Mouse (Mus musculus): ENCODE results near the gene Myo1d.

The Myo1d gene

DNA sequence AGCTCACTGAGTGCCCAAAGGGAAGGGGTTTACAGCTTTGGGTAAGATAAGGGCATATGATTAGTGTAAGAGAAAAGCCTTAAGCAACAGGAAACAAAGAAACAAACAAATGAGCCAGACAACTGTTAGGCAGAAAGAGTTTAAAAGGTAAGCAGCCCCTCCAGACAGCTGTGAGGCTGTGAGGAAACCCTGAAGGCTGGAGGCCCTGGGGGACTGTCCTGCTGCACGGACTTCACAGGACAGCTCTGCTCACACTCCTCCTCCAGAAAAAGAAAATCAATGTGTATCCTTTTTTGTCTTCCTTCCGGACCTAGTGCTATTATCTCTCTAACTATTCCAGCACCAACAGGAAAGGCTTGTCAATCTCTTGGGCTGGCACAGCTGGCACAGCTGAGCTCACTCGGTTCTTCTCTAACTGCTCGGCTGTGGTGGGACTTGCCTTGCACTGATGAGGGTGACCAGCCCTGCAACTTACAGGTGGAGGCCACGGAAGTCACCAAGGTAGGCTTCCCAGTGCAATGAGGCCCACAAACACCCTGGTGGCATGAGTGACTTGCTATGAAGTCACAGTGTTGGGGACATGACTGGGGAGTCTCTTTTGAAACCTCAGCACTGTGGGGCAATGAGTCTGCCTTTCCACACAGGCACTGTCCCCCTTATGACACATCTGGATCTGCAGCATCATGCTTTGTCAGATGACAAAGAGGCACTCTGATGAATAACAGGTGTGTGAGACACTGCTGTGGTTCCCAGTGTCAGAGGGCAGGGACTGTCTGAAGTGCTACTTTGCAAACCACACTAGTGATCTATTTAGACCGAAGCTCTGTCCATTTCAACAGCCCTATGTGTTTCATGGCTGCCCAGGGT is 275.1 kb downstream of the Myo1d start:
- no peak for DNase-seq (ENCODE audit: low read depth, low spot score)

DNA sequence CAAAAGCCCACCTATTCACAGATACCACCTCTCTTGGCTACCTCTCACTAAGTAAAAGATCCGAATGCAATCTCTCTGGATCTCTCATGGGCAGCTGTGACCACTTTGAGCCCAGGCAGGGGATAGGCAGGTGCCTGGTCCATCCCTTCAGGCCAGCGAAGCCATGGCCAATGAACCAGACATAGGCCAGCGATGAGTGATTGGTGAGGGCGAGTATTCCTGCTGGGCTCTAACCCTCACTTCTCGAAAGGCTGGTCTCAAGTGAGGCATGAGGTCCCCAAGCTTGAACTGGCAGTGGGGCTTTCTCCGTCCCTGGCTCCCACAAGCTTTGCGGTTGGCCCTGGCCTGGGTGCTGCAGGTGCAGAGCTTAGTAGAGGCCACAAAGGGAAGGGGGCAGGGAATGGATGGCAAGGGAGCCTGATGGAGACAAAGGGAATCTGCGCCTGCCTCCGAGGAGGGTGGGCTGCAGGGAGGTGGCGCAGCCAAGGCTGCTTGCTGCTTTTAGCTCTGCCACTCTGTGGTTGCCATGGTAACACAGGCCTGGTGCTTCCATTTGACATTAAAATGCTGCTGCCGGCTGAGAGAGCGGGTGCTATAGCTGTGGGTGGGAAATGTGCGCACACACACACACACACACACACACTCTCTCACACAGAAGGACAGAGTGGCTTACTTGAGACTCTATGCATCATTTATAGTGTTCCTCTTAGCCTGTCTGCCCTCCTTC is 275.9 kb downstream of the Myo1d start:
- DNase-seq (ENCODE audit: low read depth, low spot score) = peak; percentile 49

DNA sequence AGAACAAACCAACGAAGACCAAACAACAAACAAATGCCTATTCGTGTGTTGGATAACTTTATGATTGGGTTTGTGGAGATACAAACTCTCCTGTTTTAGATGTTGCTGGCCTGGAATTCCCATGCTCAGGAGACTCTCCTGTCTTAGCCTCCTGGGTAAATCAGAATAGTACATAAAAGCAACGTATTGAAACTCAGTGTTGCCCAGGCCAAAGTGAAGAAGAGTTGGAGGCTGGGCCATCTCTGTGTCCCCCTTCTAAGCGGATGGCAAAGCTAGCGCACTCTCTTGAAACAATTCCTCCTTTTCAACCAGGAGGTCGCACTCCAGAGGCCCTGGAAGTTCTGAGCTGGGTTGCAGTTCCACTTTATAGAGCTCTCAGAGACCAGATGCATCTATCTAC is 276.5 kb downstream of the Myo1d start:
- DNase-seq (ENCODE audit: low read depth, low spot score) = no peak

DNA sequence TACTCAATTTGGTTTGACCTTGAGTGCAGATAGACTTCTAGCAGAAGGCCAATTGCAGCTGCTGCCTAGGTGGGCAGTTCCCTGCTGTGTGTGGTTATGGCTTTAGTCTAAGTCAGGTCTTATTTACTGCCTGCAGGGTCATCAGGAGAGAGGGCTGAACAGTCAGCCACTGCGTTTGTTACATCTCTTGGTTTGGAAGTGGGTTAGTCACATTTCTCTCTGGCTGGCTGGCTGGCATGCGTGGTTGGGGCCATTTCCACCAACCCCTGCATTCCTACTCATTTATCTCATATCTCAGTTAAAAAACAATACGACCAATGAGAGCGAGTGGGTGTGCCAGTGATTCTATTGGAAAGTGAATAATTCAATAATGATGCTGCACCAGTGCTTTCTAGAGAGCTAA is 280.3 kb downstream of the Myo1d start:
- no peak for DNase-seq (ENCODE audit: low read depth, low spot score)

DNA sequence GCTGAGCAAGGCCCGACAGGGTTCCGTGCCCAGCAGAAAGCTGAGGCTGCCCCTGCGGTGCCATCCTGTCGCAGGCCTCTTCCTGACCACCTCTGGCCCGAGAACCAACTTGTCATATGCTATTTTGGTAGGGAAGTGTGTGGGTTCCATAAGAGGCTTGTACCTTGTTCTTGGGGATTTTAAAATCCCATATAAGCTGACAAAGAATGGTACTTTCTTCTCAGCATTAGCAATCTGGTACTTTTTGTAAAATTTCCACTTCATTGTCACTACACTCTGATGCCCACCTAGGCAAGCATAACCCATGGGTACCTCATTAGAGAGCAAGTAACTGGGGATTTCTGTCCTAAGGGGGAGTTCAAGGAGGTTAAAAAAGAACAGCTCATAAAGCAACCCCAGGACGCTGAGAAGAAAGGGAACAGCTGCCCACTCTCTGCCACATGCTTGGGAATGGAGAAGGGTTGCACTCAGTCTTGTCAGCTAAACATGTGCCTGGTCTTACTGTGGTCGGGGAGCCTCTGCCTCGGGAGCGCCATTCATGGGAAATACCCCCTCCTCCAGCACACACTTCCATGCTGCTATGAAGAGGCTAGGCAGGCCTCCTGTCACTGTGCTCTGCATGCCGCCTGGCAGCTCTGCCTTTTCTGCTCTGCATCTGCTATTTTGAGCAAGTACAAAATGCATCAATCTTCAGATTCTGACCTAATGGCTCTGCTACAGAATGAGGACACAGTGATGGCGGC is 281.3 kb downstream of the Myo1d start:
- DNase-seq (ENCODE audit: low read depth, low spot score) = no peak

DNA sequence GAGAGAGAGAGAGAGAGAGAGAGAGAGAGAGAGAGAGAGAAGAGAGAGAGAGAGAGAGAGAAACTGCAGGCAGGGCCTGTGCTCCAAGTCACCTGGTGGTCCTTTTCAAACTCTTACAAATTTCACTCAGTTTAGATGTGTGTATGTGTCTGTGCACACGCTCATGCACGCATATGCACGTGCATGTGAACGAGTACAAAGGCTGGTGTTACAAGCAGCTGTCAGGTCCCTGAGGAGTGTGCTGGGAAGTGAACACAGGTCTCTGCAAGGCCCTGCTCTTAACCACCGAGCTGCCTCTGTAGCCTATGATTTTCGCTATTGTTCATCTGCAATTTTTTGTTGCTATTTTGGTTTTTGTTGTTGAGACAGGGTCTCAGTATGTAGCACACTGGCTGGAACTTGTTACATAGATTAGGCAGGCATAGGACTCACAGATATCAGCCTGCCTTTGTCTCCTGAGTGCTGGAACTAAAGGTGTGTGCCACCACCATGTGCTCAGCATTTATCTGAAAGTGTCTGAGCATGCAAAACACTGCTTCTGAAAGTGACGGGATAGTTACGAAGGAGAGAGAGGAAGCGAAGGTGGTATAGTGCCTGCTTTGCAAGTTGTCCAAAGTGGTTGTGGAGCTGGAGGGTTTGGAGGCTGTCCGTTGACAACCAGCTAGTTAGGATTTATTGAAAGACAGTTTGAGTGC is 282.5 kb downstream of the Myo1d start:
- DNase-seq (ENCODE audit: low read depth, low spot score) = no peak

DNA sequence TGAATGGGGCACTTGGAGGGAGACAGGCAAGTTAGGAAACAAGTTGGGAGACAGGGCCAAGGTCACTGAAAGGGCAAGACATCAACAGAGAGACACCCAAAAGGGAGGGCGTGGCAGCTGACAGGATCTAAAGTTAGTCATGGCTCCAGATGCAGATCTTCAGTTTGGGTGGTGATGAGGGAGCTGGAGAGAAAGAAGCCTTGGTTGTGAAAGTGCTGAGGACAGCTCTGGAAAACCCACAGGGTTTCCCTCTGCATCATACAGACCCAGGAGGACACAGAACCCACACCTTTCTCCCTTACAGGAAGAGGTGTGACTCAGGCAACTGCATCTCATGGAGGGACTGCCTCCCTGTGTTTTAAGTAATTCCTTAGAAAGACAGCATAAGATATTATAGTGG is 283.2 kb downstream of the Myo1d start:
- no peak for DNase-seq (ENCODE audit: low read depth, low spot score)

DNA sequence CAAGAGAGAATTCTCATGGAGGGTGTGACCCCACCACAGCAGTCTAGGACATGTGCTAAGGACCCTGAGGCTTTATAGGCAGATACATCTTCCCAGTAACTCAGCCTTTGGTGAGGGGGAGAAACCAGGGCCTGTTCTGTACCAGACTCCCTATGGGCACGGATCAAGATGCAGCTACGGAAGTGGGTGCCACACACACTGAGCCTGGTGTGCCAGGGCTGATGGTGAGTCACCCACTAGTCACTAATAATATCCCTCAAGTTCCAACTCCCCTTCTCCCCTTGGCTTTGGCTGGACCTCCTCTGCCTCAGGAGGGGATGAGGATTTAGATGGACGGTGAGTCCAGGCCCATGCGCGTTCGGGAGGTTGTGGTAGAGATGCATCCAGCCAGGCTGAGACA is 283.9 kb downstream of the Myo1d start:
- no peak for DNase-seq (ENCODE audit: low read depth, low spot score)

DNA sequence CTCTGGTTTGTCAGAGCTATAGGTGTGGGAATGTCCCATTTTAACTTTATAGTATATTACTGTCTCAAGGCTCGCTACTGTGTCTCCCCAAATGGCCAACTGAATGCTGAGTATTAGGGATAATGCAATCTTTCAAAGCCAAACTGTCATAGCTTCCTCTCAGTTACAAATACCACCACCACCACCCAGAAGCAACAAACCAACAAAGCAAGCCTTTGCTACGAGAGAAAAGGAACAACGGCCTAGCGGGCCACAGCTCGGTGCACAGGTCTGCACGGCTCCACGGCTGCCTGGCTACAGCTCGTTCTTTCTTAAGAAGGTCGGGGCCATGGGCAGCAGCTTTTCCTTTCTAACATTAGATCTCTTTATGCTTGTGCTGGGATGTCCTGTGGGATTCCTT is 285.0 kb downstream of the Myo1d start:
- no peak for DNase-seq (ENCODE audit: low read depth, low spot score)

DNA sequence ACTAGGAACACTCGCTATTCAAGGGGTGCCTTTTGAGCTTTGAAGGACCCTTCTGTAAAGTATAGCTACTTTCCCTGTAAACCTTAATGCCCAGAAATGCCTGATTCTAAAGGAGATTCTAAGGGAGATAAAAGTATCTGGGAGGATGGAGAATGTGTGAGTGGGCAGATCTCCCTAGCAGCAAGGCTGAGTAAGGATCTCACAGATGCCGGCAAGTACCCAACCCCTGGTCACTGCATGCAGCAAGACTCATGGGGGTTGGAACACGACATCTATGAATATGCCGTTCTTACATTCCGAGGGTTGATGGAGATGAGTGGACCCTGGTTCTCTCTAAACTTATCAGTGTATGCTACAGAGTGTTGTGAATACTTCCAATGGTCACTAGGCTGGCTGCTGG is 286.6 kb downstream of the Myo1d start:
- no peak for DNase-seq (ENCODE audit: low read depth, low spot score)

DNA sequence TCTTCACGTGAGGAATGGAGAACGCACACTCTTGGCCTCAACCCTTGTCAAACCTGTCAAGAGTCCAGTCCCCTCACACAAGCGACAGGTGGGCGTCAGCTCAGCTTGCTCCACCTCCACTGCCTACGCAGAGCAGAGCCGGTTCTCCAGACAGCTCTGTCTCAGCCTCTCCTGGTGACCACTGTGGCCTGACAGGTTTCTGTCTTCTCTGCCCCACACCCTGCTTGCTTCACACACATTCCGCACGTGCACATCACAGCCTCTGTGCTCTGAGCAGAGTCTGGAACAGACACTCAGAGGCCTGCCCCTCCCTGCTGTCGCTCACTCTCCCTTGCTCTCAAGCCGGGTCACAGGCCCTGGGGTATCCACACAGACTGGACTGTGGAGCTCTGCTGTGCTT is 289.0 kb downstream of the Myo1d start:
- DNase-seq (ENCODE audit: low read depth, low spot score) = no peak

DNA sequence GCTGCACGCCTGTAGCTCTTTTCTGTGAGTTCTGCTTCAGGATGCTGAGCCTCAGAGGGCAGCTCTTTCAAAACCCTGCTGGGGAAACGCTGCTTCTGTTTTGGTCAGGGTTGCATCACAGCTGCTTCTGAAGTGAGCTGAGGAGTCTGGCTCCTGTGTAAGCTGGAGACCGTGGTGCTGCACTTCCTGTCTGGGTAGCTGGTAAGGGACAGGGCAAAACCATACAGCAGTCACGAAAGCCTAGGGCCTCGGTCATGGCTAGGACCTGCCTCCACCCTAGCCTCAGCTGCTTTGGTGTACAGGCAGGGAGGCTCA is 290.0 kb downstream of the Myo1d start:
- DNase-seq (ENCODE audit: low read depth, low spot score) = no peak

DNA sequence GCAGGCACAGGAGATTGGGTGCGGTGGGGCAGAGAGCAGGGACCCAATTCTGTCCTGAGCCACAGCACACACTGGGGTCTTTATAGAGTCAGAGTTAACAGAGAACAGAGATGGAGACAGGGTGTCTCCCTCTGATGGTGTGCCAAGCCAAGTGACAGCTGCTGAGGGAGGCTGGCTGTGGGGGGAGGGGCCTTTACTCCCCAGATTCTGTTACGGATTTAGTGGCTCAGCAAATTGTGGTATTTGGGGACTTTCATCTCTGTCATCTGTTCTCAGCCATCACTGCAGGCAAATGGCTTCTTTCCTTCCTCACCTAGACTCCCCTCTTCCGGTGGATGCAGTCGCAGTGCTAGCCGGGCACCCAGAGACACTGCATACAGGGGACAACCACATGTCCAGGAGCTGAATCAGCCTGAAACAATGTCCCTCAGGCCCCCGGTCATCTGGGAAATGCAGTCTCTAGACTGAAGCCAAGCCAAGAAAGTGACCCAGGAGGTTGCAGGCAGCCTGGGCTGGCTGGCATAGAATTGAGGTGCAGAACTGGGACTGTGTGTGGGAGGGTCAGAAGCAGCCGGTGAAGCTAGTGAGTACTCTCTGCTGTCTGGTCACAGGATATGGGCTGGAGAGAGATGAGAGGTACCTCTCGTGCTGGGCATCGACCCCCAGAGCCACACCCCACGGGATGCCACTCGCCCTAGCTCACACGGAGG is 290.5 kb downstream of the Myo1d start:
- DNase-seq (ENCODE audit: low read depth, low spot score) = no peak

DNA sequence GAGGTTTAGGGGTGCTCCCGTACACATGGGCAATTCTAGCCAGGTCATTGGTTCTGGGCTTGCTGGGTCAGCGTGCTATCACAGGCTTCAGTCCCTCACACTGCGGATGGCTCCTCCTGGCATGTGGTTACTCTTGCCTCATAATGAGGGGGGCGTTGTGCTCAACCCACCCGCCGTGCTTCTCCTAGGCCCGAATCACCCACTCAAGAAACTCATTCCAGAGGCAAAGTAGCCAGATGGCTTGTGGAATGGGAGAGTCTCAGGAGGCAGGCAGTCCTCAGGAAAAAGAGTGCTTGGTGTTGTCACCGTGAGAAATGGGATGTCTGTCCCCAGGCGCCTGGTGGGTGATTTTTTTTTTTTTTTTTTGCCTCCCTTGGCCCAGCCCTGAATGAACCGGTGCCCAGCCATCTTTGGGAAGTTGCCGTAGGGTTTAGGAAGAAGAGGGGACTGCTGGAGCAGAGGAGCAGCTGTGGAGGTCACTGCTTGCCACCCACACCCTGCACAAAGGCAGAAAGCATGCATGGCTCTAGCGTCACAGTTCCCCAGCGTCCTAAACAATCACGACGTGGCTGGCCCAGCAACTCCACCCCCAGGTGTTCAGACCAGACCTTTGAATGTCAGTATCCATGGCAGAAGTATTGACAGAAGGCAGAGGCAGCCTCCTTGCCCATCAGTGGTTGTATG is 291.8 kb downstream of the Myo1d start:
- DNase-seq (ENCODE audit: low read depth, low spot score) = no peak

DNA sequence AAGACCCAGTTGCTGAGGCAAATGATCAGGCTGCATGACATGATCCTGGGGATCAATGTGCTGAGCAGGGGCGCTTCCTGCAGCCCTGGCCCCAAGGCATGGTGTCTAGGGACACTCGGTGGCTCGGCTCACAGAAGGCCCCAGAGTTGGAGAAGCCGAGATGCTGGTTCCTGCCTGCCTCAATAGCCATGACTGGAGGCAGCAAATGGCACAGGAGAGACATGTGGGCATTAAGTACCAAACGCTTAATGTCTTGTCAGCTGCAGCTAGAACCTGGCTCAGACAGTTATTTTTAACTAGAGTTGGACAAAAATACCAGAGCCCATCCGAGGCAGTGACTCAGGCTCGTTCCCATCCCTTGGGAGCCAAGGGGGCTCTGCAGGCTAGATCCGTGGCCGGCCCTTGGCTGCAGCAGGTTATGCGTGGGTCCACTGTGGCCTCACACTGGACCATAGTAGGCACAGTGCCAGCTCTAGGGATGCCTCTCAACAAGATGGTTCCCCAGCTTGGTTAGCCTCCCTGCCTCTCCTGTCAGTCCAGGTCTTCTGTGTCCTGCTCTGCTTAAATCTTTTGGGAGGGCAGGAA is 294.1 kb downstream of the Myo1d start:
- no peak for DNase-seq (ENCODE audit: low read depth, low spot score)

DNA sequence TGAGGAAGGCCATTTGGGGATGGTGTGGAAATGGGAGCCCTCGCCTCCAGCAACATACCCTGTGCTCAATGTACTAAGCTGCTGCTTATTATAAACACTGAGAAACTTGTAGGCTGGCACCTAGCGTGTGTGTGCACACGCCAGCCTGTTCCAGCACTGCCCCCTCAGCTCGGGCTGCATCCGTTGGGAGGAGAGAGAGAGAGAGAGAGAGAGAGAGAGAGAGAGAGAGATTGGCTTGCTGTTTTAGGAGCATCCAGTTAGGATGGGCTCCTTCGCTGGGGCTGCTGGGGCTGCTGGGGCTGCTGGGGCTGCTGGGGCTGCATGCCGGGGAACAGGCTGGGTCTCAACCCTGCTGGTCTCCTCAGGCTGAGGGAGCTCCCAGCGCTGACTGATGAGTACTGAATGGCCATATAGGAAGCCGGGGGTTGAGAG is 294.7 kb downstream of the Myo1d start:
- no peak for DNase-seq (ENCODE audit: low read depth, low spot score)

DNA sequence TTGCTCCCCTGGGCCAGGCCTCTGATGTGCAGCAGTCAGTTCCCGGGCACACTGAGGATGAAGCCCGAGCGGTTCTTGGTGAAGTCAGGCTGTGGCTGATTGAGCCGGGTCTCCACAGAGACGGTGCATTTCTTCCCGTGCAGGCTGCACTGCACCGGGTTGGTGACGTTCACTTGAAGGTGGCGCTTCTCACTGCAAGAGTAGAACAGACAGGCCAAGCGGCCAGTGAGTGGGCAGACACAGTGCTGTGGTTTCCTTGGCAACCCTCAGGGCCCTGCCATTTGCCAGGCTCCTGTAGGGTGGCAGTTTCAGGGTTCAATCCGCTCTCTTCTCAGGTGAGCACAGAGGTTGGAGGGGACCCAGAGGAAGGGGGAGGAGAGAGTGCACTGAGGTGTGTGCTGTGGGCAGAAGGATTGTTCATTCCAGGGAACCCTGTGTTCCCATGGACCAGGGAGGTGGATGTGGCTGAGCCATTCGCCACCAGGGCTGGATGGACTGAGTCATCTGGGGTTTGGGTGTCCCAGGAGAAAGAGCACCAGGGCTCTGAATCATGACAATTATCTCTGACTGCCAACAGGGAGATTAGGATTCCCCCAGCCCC is 295.5 kb downstream of the Myo1d start:
- no peak for DNase-seq (ENCODE audit: low read depth, low spot score)

DNA sequence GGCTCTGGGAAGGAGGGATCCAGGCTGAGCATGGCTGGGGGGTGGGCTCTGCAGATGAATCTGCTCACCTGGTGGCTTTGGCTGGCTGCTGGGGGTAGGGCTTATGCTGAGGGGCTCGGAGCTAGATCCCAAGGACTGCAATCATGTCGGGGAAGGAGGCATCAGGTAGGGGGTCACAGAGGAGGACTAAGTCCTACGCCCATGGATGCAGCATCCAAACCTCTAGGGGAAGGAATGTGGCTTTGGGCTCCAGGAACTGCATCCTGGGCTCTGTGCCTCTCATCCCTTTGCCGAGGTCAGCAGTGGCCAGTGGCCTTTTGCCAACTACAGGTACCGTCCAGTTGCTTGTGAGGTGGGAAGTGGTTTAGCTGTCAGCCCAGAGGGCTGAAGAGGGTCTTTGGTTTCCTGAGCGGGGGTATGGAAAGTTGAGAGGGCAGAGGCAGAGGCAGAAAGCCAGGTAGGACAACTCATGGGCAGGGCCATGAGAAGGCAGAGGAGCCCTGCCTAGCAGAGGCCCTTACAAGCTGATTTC is 296.2 kb downstream of the Myo1d start:
- DNase-seq (ENCODE audit: low read depth, low spot score) = no peak

DNA sequence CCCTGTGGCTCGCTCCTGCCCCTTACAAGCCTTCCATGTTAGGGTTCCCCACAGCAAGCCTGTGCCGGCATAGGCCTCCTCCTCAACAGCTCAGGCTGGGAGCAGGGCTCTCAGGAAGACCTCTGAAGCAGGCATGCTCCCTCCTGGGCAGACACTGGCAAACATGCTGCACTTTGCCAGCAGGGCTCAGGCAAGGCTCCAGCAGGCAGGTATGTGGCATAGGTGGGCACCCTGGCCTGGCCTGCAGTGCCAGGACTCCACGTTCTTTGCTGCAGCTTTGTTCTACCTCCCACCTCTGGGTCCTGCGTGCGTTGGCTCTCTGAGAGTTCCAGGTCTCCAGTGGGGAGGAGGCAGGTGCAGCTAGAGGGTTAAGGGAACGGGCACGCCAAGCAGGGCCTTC is 296.9 kb downstream of the Myo1d start:
- no peak for DNase-seq (ENCODE audit: low read depth, low spot score)

DNA sequence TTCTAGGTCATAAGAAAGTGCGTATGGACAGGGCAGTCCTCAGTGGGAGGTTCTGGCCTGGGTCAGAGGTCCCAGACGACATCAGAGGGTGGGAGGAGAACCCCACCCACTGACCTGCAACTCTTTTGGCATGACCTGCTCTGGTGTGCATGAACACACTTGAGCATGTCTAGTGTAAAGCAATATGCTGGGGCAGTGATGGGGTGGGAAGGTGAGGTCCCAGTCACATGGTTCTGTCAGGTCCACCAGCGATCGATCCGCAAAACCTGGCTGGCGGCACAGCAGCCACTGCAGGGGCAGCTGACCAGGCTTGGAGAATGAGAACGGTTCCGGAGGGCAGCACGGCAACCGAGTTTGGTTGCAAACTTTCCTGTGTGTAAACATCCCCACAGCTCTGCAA is 297.5 kb downstream of the Myo1d start:
- DNase-seq (ENCODE audit: low read depth, low spot score) = no peak

Data from ES-CJ7 (cell line).